Mouse (Mus musculus) bone marrow macrophage, adult 2 months (primary cell): ENCODE measurements around the gene Gipc1.

ENCODE experiments used
- CTCF ChIP-seq: IDR thresholded peaks from 2 replicates; pipeline ENCODE4 v1.5.1; 2012; ENCODE audit warnings: low read depth, mild to moderate bottlenecking, low read length, moderate library complexity
- POLR2A ChIP-seq: IDR thresholded peaks from 2 replicates; pipeline ENCODE4 v1.6.1; 2012; ENCODE audit warnings: mild to moderate bottlenecking, low read depth, low read length, borderline replicate concordance

DNA sequence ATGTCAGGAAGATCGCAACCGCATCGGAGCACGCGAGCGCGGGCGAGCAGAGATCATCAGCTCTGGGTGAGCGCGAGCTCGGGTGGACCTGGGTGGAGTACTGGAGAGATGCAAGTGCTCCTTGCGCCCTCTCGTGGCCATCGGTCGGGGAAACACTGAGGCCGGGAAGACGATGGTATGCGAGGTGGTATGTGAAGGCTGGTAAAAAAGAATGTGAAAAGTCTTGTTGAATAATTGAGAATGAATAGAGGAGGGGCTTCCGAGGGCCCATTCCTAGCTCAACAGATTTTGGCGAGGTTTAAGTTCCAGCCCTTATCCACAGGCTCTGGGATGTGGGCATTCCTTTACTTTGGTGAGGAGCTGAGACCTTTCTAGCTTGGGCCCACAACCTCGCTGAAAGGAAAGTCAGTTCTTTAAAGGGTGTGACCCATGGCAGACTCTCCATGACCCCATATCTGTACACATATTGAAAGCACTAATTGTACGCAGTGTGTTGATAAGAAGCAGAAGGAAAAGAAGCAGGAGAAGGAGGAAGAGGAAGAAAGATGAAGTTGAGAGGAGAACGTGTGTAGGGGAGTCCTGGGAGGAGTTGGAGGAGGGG lies 30.0 kb upstream of the Gipc1 start:
- TF ChIP-seq CTCF (peak; percentile 83), POLR2A (no peak)
